Mouse (Mus musculus): ENCODE measurements at regions not wholly inside any gene's neighbourhood (a gene's known extent, or its start where the extent isn't known, plus 50 kb on each side); places are given as distances from the start of the nearest gene placed in this dataset.
"Not testable (repeated sequence)": the region's sequence is repeated elsewhere in the genome, so short reads cannot be mapped to it uniquely, and the experiment has no call there.

GRCm38 (mm10) chr5:96898120-96898672, 99.3 kb upstream of the Bmp2k start:
- Histone ChIP-seq H3K4me3 (ENCODE audit: low read depth, low read length) (no peak overlapping the region), H3K9ac (ENCODE audit: low read depth, low read length) (no peak overlapping the region), H3K4me1 (ENCODE audit: control insufficient read depth, insufficient read depth, low read length) (no peaks in the 10 kb centered on the region), H3K4me2 (ENCODE audit: low read length) (no peak overlapping the region), H3K9me3 (replicated peaks; ENCODE audit: control insufficient read depth, low read length, poor library complexity, severe bottlenecking) (no peaks in the 10 kb centered on the region), H3K36me3 (ENCODE audit: control insufficient read depth, insufficient read depth, low read length) (no peaks in the 10 kb centered on the region), H3K27ac (ENCODE audit: low read length) (no peak overlapping the region), H3K27me3 (ENCODE audit: control insufficient read depth, insufficient read depth, low read depth, low read length) (no peaks in the 10 kb centered on the region)
- ATAC-seq = no peak
- 81% methylated on average over 8 of the region's 8 CpGs for WGBS

GRCm38 (mm10) chr5:96898695-96899094, 98.8 kb upstream of the Bmp2k start:
- no peak overlapping the region for H3K27ac ChIP-seq (ENCODE audit: low read length)
- no peaks in the 10 kb centered on the region for H3K27me3 ChIP-seq (ENCODE audit: control insufficient read depth, insufficient read depth, low read depth, low read length)
- no peak for ATAC-seq
- no peaks in the 10 kb centered on the region for H3K36me3 ChIP-seq (ENCODE audit: control insufficient read depth, insufficient read depth, low read length)
- no peak overlapping the region for H3K9ac ChIP-seq (ENCODE audit: low read depth, low read length)
- no peaks in the 10 kb centered on the region for H3K9me3 ChIP-seq (replicated peaks; ENCODE audit: control insufficient read depth, low read length, poor library complexity, severe bottlenecking)
- H3K4me1 ChIP-seq (ENCODE audit: control insufficient read depth, insufficient read depth, low read length) = no peaks in the 10 kb centered on the region
- WGBS = 92% methylated on average over 5 of the region's 5 CpGs
- no peak overlapping the region for H3K4me3 ChIP-seq (ENCODE audit: low read depth, low read length)
- no peak overlapping the region for H3K4me2 ChIP-seq (ENCODE audit: low read length)

GRCm38 (mm10) chr5:96905572-96906271, 91.8 kb upstream of the Bmp2k start:
- Histone ChIP-seq H3K9me3 (replicated peaks; ENCODE audit: control insufficient read depth, low read length, poor library complexity, severe bottlenecking) (no peaks in the 10 kb centered on the region), H3K27ac (ENCODE audit: low read length) (no peak overlapping the region), H3K9ac (ENCODE audit: low read depth, low read length) (peak overlapping the region; percentile 18; the same call in 1 of the 2 replicates), H3K4me1 (ENCODE audit: control insufficient read depth, insufficient read depth, low read length) (no peaks in the 10 kb centered on the region), H3K27me3 (ENCODE audit: control insufficient read depth, insufficient read depth, low read depth, low read length) (no peaks in the 10 kb centered on the region), H3K36me3 (ENCODE audit: control insufficient read depth, insufficient read depth, low read length) (no peaks in the 10 kb centered on the region), H3K4me2 (ENCODE audit: low read length) (peak overlapping the region; percentile 38), H3K4me3 (ENCODE audit: low read depth, low read length) (no peak overlapping the region)
- WGBS = 30% methylated on average over 17 of the region's 17 CpGs
- ATAC-seq = peak; percentile 91

GRCm38 (mm10) chr5:96908371-96908770, 89.1 kb upstream of the Bmp2k start:
- 100% methylated on average over 2 of the region's 2 CpGs for WGBS
- H3K27me3 ChIP-seq (ENCODE audit: control insufficient read depth, insufficient read depth, low read depth, low read length) = not testable (repeated sequence)

GRCm38 (mm10) chr5:96909218-96909617, 88.3 kb upstream of the Bmp2k start:
- 79% methylated on average over 6 of the region's 6 CpGs for WGBS
- ATAC-seq = no peak
- Histone ChIP-seq H3K27ac (ENCODE audit: low read length) (no peak overlapping the region), H3K9me3 (replicated peaks; ENCODE audit: control insufficient read depth, low read length, poor library complexity, severe bottlenecking) (no peaks in the 10 kb centered on the region), H3K27me3 (ENCODE audit: control insufficient read depth, insufficient read depth, low read depth, low read length) (no peaks in the 10 kb centered on the region), H3K9ac (ENCODE audit: low read depth, low read length) (no peak overlapping the region), H3K4me1 (ENCODE audit: control insufficient read depth, insufficient read depth, low read length) (no peaks in the 10 kb centered on the region), H3K4me2 (ENCODE audit: low read length) (no peak overlapping the region), H3K4me3 (ENCODE audit: low read depth, low read length) (no peak overlapping the region), H3K36me3 (ENCODE audit: control insufficient read depth, insufficient read depth, low read length) (no peaks in the 10 kb centered on the region)

More at GRCm38 (mm10) chr5:96908371-96908770, 89.1 kb upstream of the Bmp2k start:
- not testable (repeated sequence) for H3K9me3 ChIP-seq (replicated peaks; ENCODE audit: control insufficient read depth, low read length, poor library complexity, severe bottlenecking); ATAC-seq; H3K9ac ChIP-seq (ENCODE audit: low read depth, low read length); H3K4me1 ChIP-seq (ENCODE audit: control insufficient read depth, insufficient read depth, low read length); H3K27ac ChIP-seq (ENCODE audit: low read length); H3K4me2 ChIP-seq (ENCODE audit: low read length); H3K36me3 ChIP-seq (ENCODE audit: control insufficient read depth, insufficient read depth, low read length); H3K4me3 ChIP-seq (ENCODE audit: low read depth, low read length)

- Histone ChIP-seq H3K4me2 (ENCODE audit: low read length) (no peak overlapping the region), H3K9ac (ENCODE audit: low read depth, low read length) (no peak overlapping the region), H3K27me3 (ENCODE audit: control insufficient read depth, insufficient read depth, low read depth, low read length) (no peaks in the 10 kb centered on the region), H3K4me1 (ENCODE audit: control insufficient read depth, insufficient read depth, low read length) (no peaks in the 10 kb centered on the region), H3K4me3 (ENCODE audit: low read depth, low read length) (no peak overlapping the region), H3K36me3 (ENCODE audit: control insufficient read depth, insufficient read depth, low read length) (no peaks in the 10 kb centered on the region), H3K9me3 (replicated peaks; ENCODE audit: control insufficient read depth, low read length, poor library complexity, severe bottlenecking) (no peaks in the 10 kb centered on the region), H3K27ac (ENCODE audit: low read length) (no peak overlapping the region)
- WGBS = 58% methylated on average over 13 of the region's 13 CpGs
- no peak for ATAC-seq
These were observed 85.8 kb upstream of the Bmp2k start for GRCm38 (mm10) chr5:96911550-96912253.

GRCm38 (mm10) chr5:96912254-96912635, 85.2 kb upstream of the Bmp2k start:
- Histone ChIP-seq H3K4me1 (ENCODE audit: control insufficient read depth, insufficient read depth, low read length) (no peaks in the 10 kb centered on the region), H3K4me3 (ENCODE audit: low read depth, low read length) (no peak overlapping the region), H3K36me3 (ENCODE audit: control insufficient read depth, insufficient read depth, low read length) (no peaks in the 10 kb centered on the region), H3K4me2 (ENCODE audit: low read length) (no peak overlapping the region), H3K27me3 (ENCODE audit: control insufficient read depth, insufficient read depth, low read depth, low read length) (no peaks in the 10 kb centered on the region), H3K9me3 (replicated peaks; ENCODE audit: control insufficient read depth, low read length, poor library complexity, severe bottlenecking) (no peaks in the 10 kb centered on the region), H3K9ac (ENCODE audit: low read depth, low read length) (no peak overlapping the region), H3K27ac (ENCODE audit: low read length) (no peak overlapping the region)
- WGBS = 92% methylated on average over 4 of the region's 4 CpGs
- ATAC-seq = no peak

- Histone ChIP-seq H3K27ac (ENCODE audit: low read length) (no peak overlapping the region), H3K9me3 (replicated peaks; ENCODE audit: control insufficient read depth, low read length, poor library complexity, severe bottlenecking) (no peaks in the 10 kb centered on the region), H3K36me3 (ENCODE audit: control insufficient read depth, insufficient read depth, low read length) (no peaks in the 10 kb centered on the region), H3K4me2 (ENCODE audit: low read length) (no peak overlapping the region), H3K4me3 (ENCODE audit: low read depth, low read length) (no peak overlapping the region), H3K27me3 (ENCODE audit: control insufficient read depth, insufficient read depth, low read depth, low read length) (no peaks in the 10 kb centered on the region), H3K4me1 (ENCODE audit: control insufficient read depth, insufficient read depth, low read length) (no peaks in the 10 kb centered on the region), H3K9ac (ENCODE audit: low read depth, low read length) (no peak overlapping the region)
- 87% methylated on average over 4 of the region's 4 CpGs for WGBS
- no peak for ATAC-seq
These were observed 84.7 kb upstream of the Bmp2k start for GRCm38 (mm10) chr5:96912781-96913180.

GRCm38 (mm10) chr5:96913711-96914110, 83.8 kb upstream of the Bmp2k start:
- H3K27me3 ChIP-seq (ENCODE audit: control insufficient read depth, insufficient read depth, low read depth, low read length) = no peaks in the 10 kb centered on the region
- no peak for ATAC-seq
- no peak overlapping the region for H3K27ac ChIP-seq (ENCODE audit: low read length)
- H3K9ac ChIP-seq (ENCODE audit: low read depth, low read length) = no peak overlapping the region
- H3K4me2 ChIP-seq (ENCODE audit: low read length) = no peak overlapping the region
- 68% methylated on average over 1 of the region's 1 CpGs for WGBS
- no peaks in the 10 kb centered on the region for H3K36me3 ChIP-seq (ENCODE audit: control insufficient read depth, insufficient read depth, low read length)
- no peaks in the 10 kb centered on the region for H3K4me1 ChIP-seq (ENCODE audit: control insufficient read depth, insufficient read depth, low read length)
- no peaks in the 10 kb centered on the region for H3K9me3 ChIP-seq (replicated peaks; ENCODE audit: control insufficient read depth, low read length, poor library complexity, severe bottlenecking)
- H3K4me3 ChIP-seq (ENCODE audit: low read depth, low read length) = no peak overlapping the region
